Mouse (Mus musculus) erythroid progenitor cell, adult 5-6 weeks (primary cell): ENCODE results near the gene Mcm8. TPM values are rescaled to one million over a fixed set of nuclear protein-coding genes. Genes with fewer than 3 reads are reported as not detected.

Experiments used
- ATAC-seq: replicated peaks from 2 replicates; pipeline ENCODE4 v1.8.0; 2016; ENCODE audit warnings: moderate number of reproducible peaks, mild to moderate bottlenecking, moderate TSS enrichment, inconsistent platforms; ENCODE audit not compliant: poor library complexity, low FRiP score, severe bottlenecking
- total RNA-seq, 2 experiments: library from RNA; stranded (forward) in 1 of 2; stranded (reverse) in 1 of 2; fragments of 150-400 nt in 1 of 2; fragments of 186-747, 209-891 nt in 1 of 2; gene quantifications; 2 replicates each; pipeline versions ENCODE4 v1.2.3 to v1.2.4; 2015 to 2017; ENCODE audit warnings: low replicate concordance in 2 of 2

Mcm8 gene
- total RNA-seq, 2 experiments from 2014 or later = 2.5 to 10.9 TPM

DNA sequence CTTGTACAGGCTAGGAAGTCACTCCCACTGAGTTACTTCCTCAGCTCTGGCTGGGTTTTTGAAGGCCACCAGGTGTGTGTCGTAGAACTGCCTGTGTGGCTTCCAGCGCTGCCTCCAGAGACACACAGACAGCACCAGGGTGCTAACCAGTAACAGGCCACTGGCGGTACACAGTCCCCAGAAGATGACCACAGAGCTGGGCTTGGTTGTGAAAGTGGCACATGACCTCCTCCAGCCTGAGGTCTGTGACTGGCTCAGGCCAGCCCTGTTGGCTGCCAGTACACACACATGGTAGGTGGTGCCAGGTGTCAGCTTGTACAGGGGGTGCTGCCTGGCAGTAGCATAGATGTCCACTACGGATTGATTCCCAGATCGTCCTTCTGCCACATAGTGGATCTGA, 53.7 kb downstream of the Mcm8 start:
- no peak for ATAC-seq

DNA sequence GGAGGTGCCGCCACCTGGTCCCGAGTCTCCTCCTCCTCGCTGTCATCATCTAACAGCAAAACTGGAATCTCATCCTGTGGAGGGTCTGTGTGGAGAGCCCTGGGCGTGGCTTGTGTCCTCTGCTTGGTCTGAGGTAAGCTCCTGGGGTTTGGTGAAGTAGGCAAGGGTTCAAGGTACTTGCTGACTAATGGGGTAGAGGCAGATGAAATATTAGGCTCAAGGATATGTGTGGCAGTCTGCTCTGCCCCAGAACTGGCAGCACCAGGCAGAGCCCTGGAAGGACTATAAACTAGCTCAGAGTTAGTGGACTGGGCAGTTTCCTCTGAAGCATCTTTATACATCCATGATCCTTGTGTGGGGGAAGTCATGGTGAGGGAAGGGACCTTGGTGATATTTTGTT, 54.3 kb downstream of the Mcm8 start:
- no peak for ATAC-seq

DNA sequence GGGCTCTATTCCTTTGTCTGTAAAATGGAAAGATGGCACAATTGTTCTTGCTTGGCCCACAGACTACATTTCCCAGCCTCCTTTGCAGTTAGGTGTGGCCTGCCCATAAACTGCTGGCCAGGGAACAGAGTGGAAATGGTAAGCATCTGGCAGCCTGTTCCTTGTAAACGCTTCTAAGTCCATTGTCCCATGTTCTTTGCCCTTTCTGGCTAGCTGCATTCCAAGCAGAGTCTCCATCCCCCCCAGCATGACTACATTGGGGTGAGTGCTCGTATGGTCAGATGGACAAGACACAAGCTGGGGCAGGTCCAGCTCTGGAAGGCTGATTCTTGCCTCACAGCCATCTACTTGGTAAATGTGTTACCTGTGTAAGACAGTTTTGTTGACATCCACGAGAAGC, 55.7 kb downstream of the Mcm8 start:
- no peak for ATAC-seq

DNA sequence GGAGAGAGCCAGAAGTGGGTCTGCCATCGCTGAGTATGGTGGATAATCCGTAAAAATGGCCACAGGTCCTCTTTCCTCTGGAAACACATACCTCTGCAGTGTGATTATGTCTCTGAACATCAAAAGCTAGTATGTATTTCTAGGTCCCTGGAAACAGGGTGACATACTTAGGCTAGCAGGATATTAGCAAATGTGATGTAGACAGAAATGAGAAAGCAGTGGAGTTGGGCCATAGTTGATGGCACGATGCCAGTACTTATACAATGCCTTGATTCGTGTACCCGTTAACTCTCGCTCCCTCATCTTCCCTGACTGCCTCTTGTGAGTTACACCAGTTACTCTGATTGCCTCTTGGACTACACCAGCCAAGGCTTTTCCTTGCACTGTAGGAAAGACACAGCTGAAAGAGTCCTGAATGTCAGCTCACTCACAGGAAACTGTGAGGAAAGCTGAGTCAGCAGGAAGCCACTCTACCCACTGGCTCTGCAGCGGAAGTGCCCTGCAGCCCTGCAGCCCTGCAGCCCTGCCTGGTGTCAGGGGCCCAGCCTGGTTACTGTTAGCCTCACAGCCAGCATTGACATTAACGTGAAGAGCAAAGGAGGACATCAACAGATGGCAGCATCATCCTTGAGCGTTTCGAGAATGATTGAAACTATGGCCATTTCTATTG, 57.9 kb downstream of the Mcm8 start:
- ATAC-seq = no peak

DNA sequence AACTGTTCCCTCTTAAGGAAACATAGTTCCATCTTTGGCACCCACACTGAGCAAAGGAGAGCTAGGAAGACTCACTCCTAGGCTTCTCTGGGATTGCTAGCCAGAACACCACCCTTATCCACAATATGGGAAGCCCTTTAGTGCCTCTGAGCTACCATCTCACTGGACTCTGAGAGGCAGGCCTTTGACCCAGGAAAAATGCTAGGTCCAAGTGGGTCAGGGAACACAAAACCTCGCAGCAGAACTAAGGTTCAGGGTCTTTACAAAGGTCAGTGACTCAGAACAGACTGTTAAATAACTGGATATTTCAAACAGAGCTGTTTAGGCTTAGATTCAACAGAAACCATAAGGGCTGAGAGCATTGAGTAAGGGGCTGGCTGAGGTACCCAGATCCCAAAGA, 61.0 kb downstream of the Mcm8 start:
- no peak for ATAC-seq

DNA sequence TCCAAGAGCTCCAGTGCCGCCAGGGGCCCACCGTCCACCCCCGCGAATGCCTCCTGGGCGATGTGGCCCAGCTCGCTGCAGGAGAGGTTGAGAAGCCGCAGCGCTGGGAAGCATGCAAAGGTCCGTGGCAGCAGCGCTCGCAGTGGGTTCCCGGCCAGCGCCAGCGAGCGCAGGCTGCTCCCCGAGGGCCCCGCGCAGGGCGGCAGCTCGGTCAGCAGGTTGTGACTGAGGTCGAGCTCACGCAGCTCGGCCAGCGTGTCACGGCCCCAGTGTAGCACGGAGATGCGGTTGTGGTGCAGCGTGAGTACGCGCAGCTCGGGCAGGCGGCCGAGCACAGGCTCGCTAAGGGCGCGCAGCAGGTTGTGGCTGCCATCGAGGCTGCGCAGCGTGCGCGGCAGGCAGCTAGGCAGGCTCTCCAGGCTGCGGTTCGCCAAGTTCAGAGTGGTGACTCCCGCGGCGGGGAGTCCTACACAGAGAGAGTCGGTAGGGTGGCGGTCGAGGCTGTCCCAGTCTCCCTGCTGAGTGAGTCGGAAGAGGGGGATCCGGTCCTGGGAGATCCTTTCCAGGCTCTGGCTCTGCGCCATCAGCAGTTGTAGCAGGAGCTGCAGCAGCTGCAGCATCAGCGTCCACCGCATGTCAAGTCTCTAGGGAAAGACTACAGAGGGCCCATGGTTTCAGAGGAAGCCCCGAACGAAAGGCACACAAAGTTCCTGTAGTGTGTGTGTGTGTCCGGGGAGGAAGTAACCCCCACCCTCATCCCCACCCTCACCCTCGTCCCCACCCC, 63.5 kb downstream of the Mcm8 start:
- no peak for ATAC-seq

DNA sequence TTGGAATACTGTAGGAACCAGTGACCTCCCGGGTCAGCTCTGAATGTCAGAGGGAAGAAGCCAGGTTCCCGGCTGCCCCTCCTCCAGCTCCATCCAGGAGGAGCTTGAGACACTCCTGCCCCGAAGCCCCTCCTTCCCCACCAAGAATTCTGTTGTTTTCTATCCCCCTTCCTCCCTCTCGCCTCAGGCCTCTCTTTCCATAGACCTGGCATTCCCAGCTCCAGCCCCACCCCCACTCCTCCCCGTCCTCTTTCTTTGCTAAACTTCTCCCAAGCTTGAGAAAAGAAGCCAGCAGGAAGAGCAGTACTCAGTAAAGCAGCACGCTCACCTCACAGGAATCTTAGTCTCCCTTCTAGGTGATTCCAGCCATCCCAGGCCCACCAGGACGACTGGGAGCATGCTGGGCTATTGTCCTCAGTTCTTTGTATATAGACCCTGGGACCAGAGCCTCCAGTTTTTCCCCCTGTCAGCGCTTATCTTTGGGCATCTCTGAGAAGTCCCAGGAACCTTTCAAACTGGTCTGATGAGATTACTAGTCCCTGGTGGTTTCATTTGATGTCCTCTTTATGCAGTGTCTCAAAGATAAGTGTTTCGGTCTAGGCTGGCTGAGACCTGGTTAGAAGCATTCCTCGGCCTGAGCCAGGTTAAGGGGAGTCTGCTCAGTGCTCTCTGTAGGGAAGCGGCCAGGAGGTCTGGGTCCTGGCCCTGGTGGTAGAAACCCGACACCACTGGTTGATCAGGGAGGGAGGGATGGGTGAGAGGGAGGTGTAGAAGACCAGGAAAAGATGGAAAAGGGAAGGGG, 65.1 kb downstream of the Mcm8 start, which contains the start of gene Lrrn4:
TSS of gene Lrrn4 (minus strand) at position 48 of the 802 bp plus-strand sequence.
- no peak for ATAC-seq

DNA sequence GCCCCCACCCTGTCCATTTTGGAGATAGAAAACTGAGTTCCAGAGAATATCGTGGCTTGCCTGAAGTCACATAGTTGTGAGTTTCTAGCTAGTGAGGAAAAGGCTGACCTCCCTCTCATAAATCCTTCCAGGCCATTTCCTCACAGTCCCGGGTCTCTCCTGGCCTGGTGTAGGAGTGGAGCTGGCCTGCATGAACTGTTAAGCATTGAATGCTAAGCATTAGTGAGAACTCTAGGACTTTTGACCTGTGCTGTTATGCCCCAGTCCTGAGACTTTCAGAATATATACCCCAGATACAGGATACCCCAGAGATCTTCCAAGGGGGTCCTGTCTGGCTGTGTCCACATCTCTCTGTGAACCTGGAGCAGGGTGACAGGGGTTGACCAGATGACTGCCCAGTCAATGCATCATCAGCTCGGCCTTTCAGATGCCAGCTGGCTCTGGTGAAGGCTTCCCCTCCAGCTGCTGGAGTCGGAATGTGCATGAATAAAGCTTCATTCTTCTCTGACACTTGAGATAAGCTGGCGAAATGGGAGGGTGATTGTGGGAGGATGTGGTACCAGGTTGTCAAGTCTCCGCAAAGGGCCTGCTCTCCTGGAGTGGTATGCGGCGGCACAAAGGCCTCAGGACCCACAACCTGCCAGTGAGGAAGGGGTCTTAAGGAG, 68.5 kb downstream of the Mcm8 start:
- no peak for ATAC-seq

DNA sequence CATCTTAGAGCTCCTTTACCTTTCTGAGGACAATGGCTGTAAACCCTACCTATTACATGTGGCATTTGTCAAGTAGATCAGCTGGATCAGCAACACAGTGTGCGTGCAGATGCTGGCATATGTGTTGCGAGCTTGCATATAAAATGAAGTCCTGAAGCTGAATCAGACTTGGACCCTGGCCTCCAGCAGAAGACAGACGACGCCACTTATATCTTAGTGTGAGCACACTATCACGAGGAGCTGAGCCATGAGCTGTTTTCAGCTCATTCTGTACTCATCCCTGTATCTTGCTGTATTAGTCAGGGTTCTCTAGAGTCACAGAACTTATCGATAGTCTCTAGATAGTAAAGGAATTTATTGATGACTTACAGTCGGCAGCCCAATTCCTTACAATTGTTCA, 69.4 kb downstream of the Mcm8 start:
- no peak for ATAC-seq

Other genes starting within 250 kb of the Mcm8 start
- gene Gpcpd1, start 228.4 kb upstream of the Mcm8 start, total RNA-seq (2015; ENCODE audit: low replicate concordance) = 249 and 306 TPM in 2 replicates
- 276 and 286 TPM in 2 replicates for gene Gpcpd1, start 228.4 kb upstream of the Mcm8 start, total RNA-seq (2017; ENCODE audit: low replicate concordance)
- 13.4 and 14.4 TPM in 2 replicates for gene Shld1, start 129.2 kb upstream of the Mcm8 start, total RNA-seq (2015; ENCODE audit: low replicate concordance)
- gene Shld1, start 129.2 kb upstream of the Mcm8 start, total RNA-seq (2017; ENCODE audit: low replicate concordance) = 8.1 and 9.8 TPM in 2 replicates
- gene Chgb, start 34.9 kb upstream of the Mcm8 start, total RNA-seq (2015; ENCODE audit: low replicate concordance) = not detected in 2 replicates
- gene Chgb, start 34.9 kb upstream of the Mcm8 start, total RNA-seq (2017; ENCODE audit: low replicate concordance) = not detected in 2 replicates
- gene Trmt6, start 86 bp upstream of the Mcm8 start, total RNA-seq (2015; ENCODE audit: low replicate concordance) = 2.9 and 12.6 TPM in 2 replicates
- 4.3 and 7.7 TPM in 2 replicates for gene Trmt6, start 86 bp upstream of the Mcm8 start, total RNA-seq (2017; ENCODE audit: low replicate concordance)
- gene Crls1, start 30.5 kb downstream of the Mcm8 start, total RNA-seq (2015; ENCODE audit: low replicate concordance) = 7.6 and 14.7 TPM in 2 replicates
- 1.3 and 5.8 TPM in 2 replicates for gene Crls1, start 30.5 kb downstream of the Mcm8 start, total RNA-seq (2017; ENCODE audit: low replicate concordance)
- gene Lrrn4, start 64.8 kb downstream of the Mcm8 start, total RNA-seq (2015; ENCODE audit: low replicate concordance) = not detected in 2 replicates
- 0.98 TPM in 1 of 2 replicates, not detected in the other for gene Lrrn4, start 64.8 kb downstream of the Mcm8 start, total RNA-seq (2017; ENCODE audit: low replicate concordance)
- not detected in 2 replicates for gene Fermt1, start 129.8 kb downstream of the Mcm8 start, total RNA-seq (2015; ENCODE audit: low replicate concordance)
- gene Fermt1, start 129.8 kb downstream of the Mcm8 start, total RNA-seq (2017; ENCODE audit: low replicate concordance) = not detected in 2 replicates